ENCODE assay signal across 10 mouse cellular contexts in the genomic region with DNA sequence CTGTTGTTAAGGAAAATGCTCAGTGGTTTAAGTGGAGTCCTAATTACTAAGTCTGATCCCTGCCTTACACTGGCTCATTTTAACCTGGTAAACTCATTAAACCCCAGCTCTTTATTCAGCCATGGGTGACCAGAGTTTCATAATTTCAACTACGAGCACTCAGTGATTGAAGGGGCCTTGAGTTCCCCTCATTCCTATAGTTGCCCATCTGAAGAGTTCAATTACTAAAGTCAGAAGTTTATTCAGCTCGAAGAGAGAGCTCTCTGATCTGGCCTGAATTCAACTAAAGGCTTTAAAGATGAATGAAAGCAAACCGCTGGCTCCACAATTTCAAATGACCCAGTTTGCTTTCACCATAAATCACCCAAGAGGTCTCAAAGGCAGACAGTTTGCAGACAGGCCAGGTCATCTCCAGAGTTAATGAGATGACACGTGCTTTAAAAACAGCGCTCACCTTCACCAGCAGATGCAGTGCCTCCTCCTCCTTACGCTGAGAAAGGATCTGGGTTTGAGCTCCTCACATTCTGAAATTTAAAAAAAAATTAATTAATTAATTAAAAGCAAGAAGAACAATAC.
DNase-seq lines count a peak whose midpoint lies in the region.
"Had no signal": no experiment of that assay in that cellular context is flagged by ENCODE, and none has a peak within 500 bp of the region (broad histone marks: within the 10 kb centered on the region; RNA-seq: fewer than 3 reads in every experiment).

No protein-coding gene starts in this region.

- peak; percentile 33 for DNase-seq in heart, adult 11 months
- no peak for DNase-seq in heart, adult 9 months (ENCODE audit: low spot score in 2 of 2)
- peak; percentile 12 to 19 for DNase-seq in kidney, postnatal 4 days
- DNase-seq in kidney, postnatal 14 days, result no peak
- DNase-seq in retina, postnatal 1 day, result peak; percentile 28
- DNase-seq in retina, embryonic 14.5 days (ENCODE audit: low spot score), result no peak
- DNase-seq in urinary bladder, postnatal 14 days (ENCODE audit: low spot score), result no peak
- DNase-seq: cerebellum, adult 18-20 months; gastrocnemius, postnatal 36 days; thymus, postnatal 4 days had no signal

Comparison
In these comparisons a context has a peak if more than half of its experiments do, and no peak if none do; other contexts are left out.
1. DNase-seq: peak in heart, adult 11 months (single experiment), kidney, postnatal 4 days (2 of 2) and retina, postnatal 1 day (single experiment); none in heart, adult 9 months (0 of 2), kidney, postnatal 14 days (single experiment), retina, embryonic 14.5 days (single experiment) and urinary bladder, postnatal 14 days (single experiment).